Mouse (Mus musculus): ENCODE measurements around the gene Hydin. TPM values are rescaled to one million over a fixed set of nuclear protein-coding genes. Genes with fewer than 3 reads are reported as not detected.

Gene Hydin
- polyA plus RNA-seq (2015; fragmentation: Nextera tagmentation; extraction: Ambion mirVana): not detected in 2 replicates

DNA sequence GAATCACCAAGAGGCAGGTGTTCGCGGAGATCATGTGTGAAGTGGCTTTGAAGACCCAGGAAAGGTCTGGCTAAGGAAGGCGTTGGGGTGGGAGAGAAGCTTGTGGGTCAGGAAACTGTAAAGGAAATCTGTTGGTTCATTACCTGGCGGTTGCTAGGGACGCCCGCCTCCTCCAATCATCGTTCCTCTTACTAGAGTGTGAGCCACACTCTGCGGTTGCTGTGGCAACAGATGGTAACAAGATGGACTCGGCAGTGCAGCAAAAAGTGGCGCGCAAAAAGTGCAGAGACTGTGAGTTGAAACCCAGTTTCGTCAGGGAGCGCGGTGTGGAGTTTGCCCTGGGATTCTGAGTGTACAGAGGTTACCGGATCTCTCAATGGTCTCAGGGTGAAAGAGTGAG lies at the start of gene Hydin:
TSS of gene Hydin (plus strand) at position 237 of the 400 bp plus-strand sequence.

GRCm38 (mm10) chr8:110618391-110619207 lies 351.8 kb downstream of the Hydin start, which contains the start of gene Vac14:
TSS of gene Vac14 (plus strand) at chr8:110618585.

Small RNAs within 50 kb of the gene (microRNA-seq; reads per million reads assigned to microRNA genes)
- gene Gm44489: not detected
- not detected for gene Gm47306

Other genes starting within 250 kb of the Hydin start
- 2.0 and 2.1 TPM in 2 replicates for gene Chst4, start 227.2 kb upstream of the Hydin start, polyA plus RNA-seq (2015; fragmentation: Nextera tagmentation; extraction: Ambion mirVana)
- 3.1 and 3.2 TPM in 2 replicates for gene Zfp612, start 187.2 kb upstream of the Hydin start, polyA plus RNA-seq (2015; fragmentation: Nextera tagmentation; extraction: Ambion mirVana)
- gene Gm21964, start 165.8 kb upstream of the Hydin start, polyA plus RNA-seq (2015; fragmentation: Nextera tagmentation; extraction: Ambion mirVana): not detected in 2 replicates
- gene Gm17720, start 164.2 kb upstream of the Hydin start, polyA plus RNA-seq (2015; fragmentation: Nextera tagmentation; extraction: Ambion mirVana): not detected in 2 replicates
- not detected in 2 replicates for gene Calb2, start 98.8 kb upstream of the Hydin start, polyA plus RNA-seq (2015; fragmentation: Nextera tagmentation; extraction: Ambion mirVana)
- 3.8 and 4.0 TPM in 2 replicates for gene Cmtr2, start 51.3 kb upstream of the Hydin start, polyA plus RNA-seq (2015; fragmentation: Nextera tagmentation; extraction: Ambion mirVana)